Comparison of ENCODE assay signal across 8 mouse cellular contexts in the genomic region with DNA sequence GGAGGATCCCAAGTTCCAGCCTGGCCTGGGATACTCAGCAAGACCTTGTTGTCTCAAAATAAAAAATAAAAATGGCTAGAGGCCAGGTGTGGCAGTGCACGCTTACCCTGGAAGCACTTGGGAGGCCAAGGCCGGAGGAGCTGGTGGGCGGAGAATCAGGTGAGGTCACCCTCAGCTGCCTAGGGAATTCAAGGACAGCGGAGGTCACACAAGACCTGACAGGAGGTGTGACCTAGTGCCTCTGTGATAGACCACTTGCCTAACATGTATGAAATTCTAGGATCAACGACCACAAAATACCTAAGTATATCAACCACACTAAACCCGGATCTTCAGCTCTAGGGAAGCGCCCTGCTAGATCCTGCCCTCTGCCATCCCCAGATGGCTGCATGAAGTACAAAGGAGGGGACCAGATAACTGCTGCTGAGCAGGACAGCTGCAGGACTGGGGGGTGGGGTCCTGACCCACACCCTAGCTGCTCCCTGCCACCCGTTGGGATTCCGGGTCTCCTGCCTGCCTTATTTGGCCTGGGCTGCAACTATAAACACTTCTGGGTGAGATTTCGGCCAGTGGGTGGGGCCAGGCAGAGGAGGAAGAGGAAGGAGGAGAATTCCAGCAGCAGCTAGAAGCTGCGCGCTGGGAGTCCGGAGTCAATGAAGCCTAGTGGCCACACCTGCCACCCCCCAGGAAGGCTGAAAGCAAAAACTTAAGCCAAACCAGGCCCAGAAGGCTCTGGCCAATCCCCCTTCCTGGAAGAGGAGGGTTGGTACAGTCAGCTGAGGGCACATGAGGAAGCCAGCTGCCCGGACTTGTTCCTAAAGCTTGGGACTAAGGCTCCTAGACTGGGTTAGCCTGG. TPM values are rescaled to one million over a fixed set of nuclear protein-coding genes. Genes with fewer than 3 reads are reported as not detected.
DNase-seq lines count a peak whose midpoint lies in the region; ATAC-seq and TF ChIP-seq lines count a peak whose summit lies in the region.

No protein-coding gene starts in this region.

- H3K9me3 ChIP-seq in intestine, embryonic 14.5 days (ENCODE audit: control insufficient read depth, low read length), result no peaks in the 10 kb centered on the region
- H3K9me3 ChIP-seq in liver, embryonic 13.5 days (replicated peaks), result no peaks in the 10 kb centered on the region

- no peak for TF ChIP-seq POLR2A in myocyte (IDR thresholded peaks at IDR 0.05; ENCODE audit: insufficient read length, low read depth)

- H3K79me2 ChIP-seq in myocyte (ENCODE audit: control insufficient read depth, insufficient read depth), result peaks cover 71% of the 10 kb centered on the region

- 35% methylated on average over 14 of the region's 14 CpGs for WGBS in intestine, embryonic 14.5 days
- 56% methylated on average over 14 of the region's 14 CpGs for WGBS in liver, embryonic 13.5 days (ENCODE audit: insufficient replicate concordance)

- H3K4me2 ChIP-seq in intestine, embryonic 14.5 days (ENCODE audit: low read length), result peak overlapping the region; percentile 29
- H3K4me2 ChIP-seq in liver, embryonic 13.5 days, result peak overlapping the region; percentile 27
- H3K4me2 ChIP-seq in myocyte (ENCODE audit: low read depth), result peak overlapping the region; percentile 53

- no peak overlapping the region for H3K4me3 ChIP-seq in intestine, embryonic 14.5 days (ENCODE audit: low read depth, low read length)
- no peak overlapping the region for H3K4me3 ChIP-seq in liver, embryonic 13.5 days (replicated peaks)
- no peak overlapping the region for H3K4me3 ChIP-seq in myocyte

- H3K27me3 ChIP-seq in intestine, embryonic 14.5 days (replicated peaks; ENCODE audit: control insufficient read depth, insufficient read depth, low read length), result no peaks in the 10 kb centered on the region
- no peaks in the 10 kb centered on the region for H3K27me3 ChIP-seq in liver, embryonic 13.5 days
- no peaks in the 10 kb centered on the region for H3K27me3 ChIP-seq in myocyte (ENCODE audit: control insufficient read depth, insufficient read depth, insufficient read length)

- H3K9ac ChIP-seq in intestine, embryonic 14.5 days (ENCODE audit: low read length), result peak overlapping the region; percentile 14; the same call in 1 of the 2 replicates
- peak overlapping the region; percentile 50; the same call in 1 of the 2 replicates for H3K9ac ChIP-seq in liver, embryonic 13.5 days

- H3K36me3 ChIP-seq in intestine, embryonic 14.5 days (ENCODE audit: control insufficient read depth, insufficient read depth, low read length), result no peaks in the 10 kb centered on the region
- peaks cover 33% of the 10 kb centered on the region for H3K36me3 ChIP-seq in liver, embryonic 13.5 days
- H3K36me3 ChIP-seq in myocyte (ENCODE audit: control insufficient read depth, insufficient read depth), result no peaks in the 10 kb centered on the region

- H3K27ac ChIP-seq in intestine, embryonic 14.5 days (ENCODE audit: low read depth), result peak overlapping the region; percentile 71
- H3K27ac ChIP-seq in liver, embryonic 13.5 days, result peak overlapping the region; percentile 86

- H3K4me1 ChIP-seq in intestine, embryonic 14.5 days (replicated peaks; ENCODE audit: control insufficient read depth, insufficient read depth, low read length), result peaks cover 54% of the 10 kb centered on the region
- peaks cover 99% of the 10 kb centered on the region for H3K4me1 ChIP-seq in liver, embryonic 13.5 days (replicated peaks)

- intact Hi-C loops in gastrocnemius, postnatal 14 days (cut with DNase I; ENCODE audit: low total_unique reads), result no loop called here

- H3ac ChIP-seq in myocyte (ENCODE audit: control insufficient read depth, insufficient read length), result no peak overlapping the region

- ATAC-seq in intestine, embryonic 14.5 days (replicated peaks; ENCODE audit: low FRiP score, low TSS enrichment, low read depth), result no peak; the same call in 1 of the 2 replicates
- no peak for ATAC-seq in liver, embryonic 13.5 days (ENCODE audit: low read depth)

- DNase-seq in urinary bladder, postnatal 14 days (ENCODE audit: low spot score), result peak; percentile 71
- DNase-seq in urinary bladder, postnatal 10 days (ENCODE audit: low spot score), result no peak
- DNase-seq in gastrocnemius, postnatal 14 days, result peak; percentile 55
- DNase-seq in intestine, embryonic 14.5 days (ENCODE audit: low spot score), result peak; percentile 64
- no peak for DNase-seq in liver, embryonic 13.5 days
- no peak for DNase-seq in layer of hippocampus, postnatal 25 days (ENCODE audit: extremely low spot score in 1 of 2, low spot score in 1 of 2)
- DNase-seq in thymus, postnatal 4 days, result no peak

TF ChIP-seq in myocyte, 11 proteins besides CTCF, POLR2A, EP300 and RAD21:
- no peak for TF ChIP-seq CEBPB (IDR thresholded peaks at IDR 0.05; ENCODE audit: insufficient read depth, poor library complexity, severe bottlenecking)
- peak; percentile 99 for TF ChIP-seq SRF (IDR thresholded peaks at IDR 0.05; ENCODE audit: control insufficient read depth, insufficient read length, low read depth)
- no peak for TF ChIP-seq USF1 (IDR thresholded peaks at IDR 0.05; ENCODE audit: low read depth)
- TF ChIP-seq MYOD1 (IDR thresholded peaks at IDR 0.05; ENCODE audit: control insufficient read depth in 1 of 3, insufficient read length in 2 of 3, low read depth in 2 of 3), result peak; percentile 28 to 88 (median 84)
- TF ChIP-seq POLR2AphosphoS2 (IDR thresholded peaks at IDR 0.05; ENCODE audit: insufficient read length, low read depth), result no peak
- TF ChIP-seq REST (IDR thresholded peaks at IDR 0.05; ENCODE audit: insufficient read depth, insufficient read length), result no peak
- no peak for TF ChIP-seq E2F4 (IDR thresholded peaks at IDR 0.05; ENCODE audit: insufficient read depth)
- TF ChIP-seq TCF12 (IDR thresholded peaks at IDR 0.05; ENCODE audit: insufficient read depth, poor library complexity, severe bottlenecking), result peak; percentile 53
- TF ChIP-seq TCF3 (IDR thresholded peaks at IDR 0.05; ENCODE audit: insufficient read length, low read depth), result peak; percentile 77
- peak; percentile 81 to 93 (median 88) for TF ChIP-seq MYOG (IDR thresholded peaks at IDR 0.05; ENCODE audit: control insufficient read depth in 1 of 3, insufficient read depth in 1 of 3, insufficient read length in 2 of 3, low read depth in 2 of 3)
- no peak for TF ChIP-seq MAX (IDR thresholded peaks at IDR 0.05; ENCODE audit: low read depth)

RNA-seq across cellular contexts. Expression of a gene that starts 28.1 kb away (rescaled TPM):
- total RNA-seq in gastrocnemius, postnatal 14 days (2021), result 10 to 100 TPM; 15.1 to 15.4 TPM
- polyA plus RNA-seq in intestine, embryonic 14.5 days (2014; fragmentation: Nextera tagmentation; extraction: Ambion mirVana), result 17.9 and 21.6 TPM in 2 replicates
- 13.9 and 14.2 TPM in 2 replicates for polyA plus RNA-seq in liver, embryonic 13.5 days (2015; fragmentation: Nextera tagmentation; extraction: Ambion mirVana)
- polyA plus RNA-seq in myocyte (2012; fragmentation: generic; extraction: Trizol), result 156 TPM
- total RNA-seq in layer of hippocampus, postnatal 25 days (2021), result 1 to 10 TPM; 3.6 to 5.7 TPM

RNA-seq across cellular contexts. Expression of a gene that starts 44.8 kb away (rescaled TPM):
- total RNA-seq in gastrocnemius, postnatal 14 days (2021), result 1 to 10 TPM; 1.8 to 3.0 TPM
- 43.8 and 49.3 TPM in 2 replicates for polyA plus RNA-seq in intestine, embryonic 14.5 days (2014; fragmentation: Nextera tagmentation; extraction: Ambion mirVana)
- 60.6 and 64.3 TPM in 2 replicates for polyA plus RNA-seq in liver, embryonic 13.5 days (2015; fragmentation: Nextera tagmentation; extraction: Ambion mirVana)
- polyA plus RNA-seq in myocyte (2012; fragmentation: generic; extraction: Trizol), result 19.7 TPM
- 1 to 10 TPM; 1.1 to 1.6 TPM for total RNA-seq in layer of hippocampus, postnatal 25 days (2021)

RNA-seq across cellular contexts. Expression of a gene that starts 47.1 kb away (rescaled TPM):
- 1 to 10 TPM; 7.6 to 8.6 TPM for total RNA-seq in gastrocnemius, postnatal 14 days (2021)
- polyA plus RNA-seq in intestine, embryonic 14.5 days (2014; fragmentation: Nextera tagmentation; extraction: Ambion mirVana), result 53.8 and 55.0 TPM in 2 replicates
- polyA plus RNA-seq in liver, embryonic 13.5 days (2015; fragmentation: Nextera tagmentation; extraction: Ambion mirVana), result 26.7 and 29.3 TPM in 2 replicates
- 31.5 TPM for polyA plus RNA-seq in myocyte (2012; fragmentation: generic; extraction: Trizol)
- 10 to 100 TPM; 22.1 to 22.2 TPM for total RNA-seq in layer of hippocampus, postnatal 25 days (2021)

RNA-seq across cellular contexts. Expression of a gene that starts 47.2 kb away (rescaled TPM):
- 10 to 100 TPM; 23.9 to 28.7 TPM for total RNA-seq in gastrocnemius, postnatal 14 days (2021)
- 31.4 and 34.0 TPM in 2 replicates for polyA plus RNA-seq in intestine, embryonic 14.5 days (2014; fragmentation: Nextera tagmentation; extraction: Ambion mirVana)
- 12.2 and 13.7 TPM in 2 replicates for polyA plus RNA-seq in liver, embryonic 13.5 days (2015; fragmentation: Nextera tagmentation; extraction: Ambion mirVana)
- 36.3 TPM for polyA plus RNA-seq in myocyte (2012; fragmentation: generic; extraction: Trizol)
- total RNA-seq in layer of hippocampus, postnatal 25 days (2021), result 10 to 100 TPM; 26.0 to 35.0 TPM

RNA-seq across cellular contexts. Expression of a gene that starts 53.7 kb away (rescaled TPM):
- 10 to 100 TPM; 40.1 to 44.1 TPM for total RNA-seq in gastrocnemius, postnatal 14 days (2021)
- 580 and 583 TPM in 2 replicates for polyA plus RNA-seq in intestine, embryonic 14.5 days (2014; fragmentation: Nextera tagmentation; extraction: Ambion mirVana)
- polyA plus RNA-seq in liver, embryonic 13.5 days (2015; fragmentation: Nextera tagmentation; extraction: Ambion mirVana), result 198 and 218 TPM in 2 replicates
- polyA plus RNA-seq in myocyte (2012; fragmentation: generic; extraction: Trizol), result 261 TPM
- 10 to 100 TPM; 62.5 to 69.6 TPM for total RNA-seq in layer of hippocampus, postnatal 25 days (2021)

Comparison
In these comparisons a context has a peak if more than half of its experiments do, and no peak if none do; other contexts are left out.
1. DNase-seq: peak in urinary bladder, postnatal 14 days (single experiment), gastrocnemius, postnatal 14 days (single experiment) and intestine, embryonic 14.5 days (single experiment); none in urinary bladder, postnatal 10 days (single experiment), liver, embryonic 13.5 days (single experiment), layer of hippocampus, postnatal 25 days (0 of 2) and thymus, postnatal 4 days (single experiment).
2. Peak in every context shown above with its lines, with median percentiles within 50 percentile points of each other: H3K4me2 ChIP-seq.